Mouse (Mus musculus): Measurements from ENCODE around the gene Park7. TPM values are rescaled to one million over a fixed set of nuclear protein-coding genes. Genes with fewer than 3 reads are reported as not detected.

Park7 gene
- polyA plus RNA-seq, 1 experiment from 2014 or later, result 508 TPM

GRCm38 (mm10) chr4:150927789-150928188 is 13.6 kb upstream of the Park7 start:
- no peaks in the 10 kb centered on the region for H3K9me3 ChIP-seq
- no peak for DNase-seq (ENCODE audit: low spot score)
- no peak overlapping the region for H3K4me3 ChIP-seq
- no peaks in the 10 kb centered on the region for H3K27me3 ChIP-seq (replicated peaks; ENCODE audit: low read depth, poor library complexity, severe bottlenecking)
- H3K27ac ChIP-seq (replicated peaks), result no peak overlapping the region
- no peaks in the 10 kb centered on the region for H3K36me3 ChIP-seq (replicated peaks)
- 65% methylated on average over 10 of the region's 10 CpGs for WGBS
- peaks cover 9% of the 10 kb centered on the region for H3K4me1 ChIP-seq

GRCm38 (mm10) chr4:150926924-150927705 is 12.9 kb upstream of the Park7 start:
- H3K4me3 ChIP-seq, result no peak overlapping the region

GRCm38 (mm10) chr4:150925923-150926322 is 11.7 kb upstream of the Park7 start:
- Histone ChIP-seq H3K27me3 (replicated peaks; ENCODE audit: low read depth, poor library complexity, severe bottlenecking) (no peaks in the 10 kb centered on the region), H3K9me3 (no peaks in the 10 kb centered on the region), H3K4me3 (no peak overlapping the region), H3K4me1 (peaks cover 13% of the 10 kb centered on the region), H3K36me3 (replicated peaks) (no peaks in the 10 kb centered on the region), H3K27ac (replicated peaks) (no peak overlapping the region)
- WGBS, result 53% methylated on average over 5 of the region's 5 CpGs
- peak; percentile 56 for DNase-seq (ENCODE audit: low spot score)

More at GRCm38 (mm10) chr4:150926924-150927705, 12.9 kb upstream of the Park7 start:
- no peak overlapping the region for H3K27ac ChIP-seq (replicated peaks)
- H3K27me3 ChIP-seq (replicated peaks; ENCODE audit: low read depth, poor library complexity, severe bottlenecking), result no peaks in the 10 kb centered on the region
- 57% methylated on average over 14 of the region's 14 CpGs for WGBS
- H3K9me3 ChIP-seq, result no peaks in the 10 kb centered on the region
- H3K4me1 ChIP-seq, result peaks cover 9% of the 10 kb centered on the region
- peak; percentile 50 for DNase-seq (ENCODE audit: low spot score)
- no peaks in the 10 kb centered on the region for H3K36me3 ChIP-seq (replicated peaks)

GRCm38 (mm10) chr4:150924936-150925335 is 10.7 kb upstream of the Park7 start:
- Histone ChIP-seq H3K27ac (replicated peaks) (no peak overlapping the region), H3K9me3 (no peaks in the 10 kb centered on the region), H3K4me3 (no peak overlapping the region), H3K27me3 (replicated peaks; ENCODE audit: low read depth, poor library complexity, severe bottlenecking) (no peaks in the 10 kb centered on the region), H3K4me1 (peaks cover 18% of the 10 kb centered on the region), H3K36me3 (replicated peaks) (no peaks in the 10 kb centered on the region)
- 88% methylated on average over 6 of the region's 6 CpGs for WGBS
- DNase-seq (ENCODE audit: low spot score), result no peak

- 86% methylated on average over 13 of the region's 13 CpGs for WGBS
- Histone ChIP-seq H3K36me3 (replicated peaks) (no peaks in the 10 kb centered on the region), H3K4me1 (peaks cover 18% of the 10 kb centered on the region), H3K27ac (replicated peaks) (no peak overlapping the region), H3K27me3 (replicated peaks; ENCODE audit: low read depth, poor library complexity, severe bottlenecking) (no peaks in the 10 kb centered on the region), H3K9me3 (no peaks in the 10 kb centered on the region), H3K4me3 (no peak overlapping the region)
- DNase-seq (ENCODE audit: low spot score), result no peak
Measured at GRCm38 (mm10) chr4:150924308-150924707, 10.1 kb upstream of the Park7 start.

GRCm38 (mm10) chr4:150921206-150921605 is 7.0 kb upstream of the Park7 start:
- Histone ChIP-seq H3K36me3 (replicated peaks) (no peaks in the 10 kb centered on the region), H3K4me3 (no peak overlapping the region), H3K27ac (replicated peaks) (no peak overlapping the region), H3K9me3 (no peaks in the 10 kb centered on the region), H3K27me3 (replicated peaks; ENCODE audit: low read depth, poor library complexity, severe bottlenecking) (no peaks in the 10 kb centered on the region), H3K4me1 (peaks cover 9% of the 10 kb centered on the region; the same call in 1 of the 2 replicates)
- 80% methylated on average over 8 of the region's 8 CpGs for WGBS
- no peak for DNase-seq (ENCODE audit: low spot score)

- H3K27me3 ChIP-seq (replicated peaks; ENCODE audit: low read depth, poor library complexity, severe bottlenecking), result no peaks in the 10 kb centered on the region
- WGBS, result 71% methylated on average over 8 of the region's 8 CpGs
- no peak for DNase-seq (ENCODE audit: low spot score)
- no peaks in the 10 kb centered on the region for H3K36me3 ChIP-seq (replicated peaks)
- 0 out of 2 replicates have a peak overlapping the region, but pooled peaks have one; percentile 3 for H3K27ac ChIP-seq (replicated peaks)
- no peaks in the 10 kb centered on the region for H3K9me3 ChIP-seq
- no peak overlapping the region for H3K4me3 ChIP-seq
- peaks cover 33% of the 10 kb centered on the region for H3K4me1 ChIP-seq
Measured at GRCm38 (mm10) chr4:150917336-150918027, 3.2 kb upstream of the Park7 start.

GRCm38 (mm10) chr4:150915181-150915906 is 1.1 kb upstream of the Park7 start:
- H3K27me3 ChIP-seq (replicated peaks; ENCODE audit: low read depth, poor library complexity, severe bottlenecking), result no peaks in the 10 kb centered on the region
- H3K4me1 ChIP-seq, result peaks cover 24% of the 10 kb centered on the region
- H3K4me3 ChIP-seq, result peak overlapping the region; percentile 81
- no peaks in the 10 kb centered on the region for H3K36me3 ChIP-seq (replicated peaks)
- no peak for DNase-seq (ENCODE audit: low spot score)
- H3K27ac ChIP-seq (replicated peaks), result peak overlapping the region; percentile 93
- no peaks in the 10 kb centered on the region for H3K9me3 ChIP-seq
- WGBS, result 68% methylated on average over 10 of the region's 10 CpGs

GRCm38 (mm10) chr4:150913743-150914142 is 494 bp downstream of the Park7 start:
- H3K27ac ChIP-seq (replicated peaks), result peak overlapping the region; percentile 93
- H3K9me3 ChIP-seq, result no peaks in the 10 kb centered on the region
- 21% methylated on average over 12 of the region's 12 CpGs for WGBS
- peaks cover 31% of the 10 kb centered on the region for H3K4me1 ChIP-seq
- H3K4me3 ChIP-seq, result peak overlapping the region; percentile 81
- no peaks in the 10 kb centered on the region for H3K36me3 ChIP-seq (replicated peaks)
- H3K27me3 ChIP-seq (replicated peaks; ENCODE audit: low read depth, poor library complexity, severe bottlenecking), result no peaks in the 10 kb centered on the region
- no peak for DNase-seq (ENCODE audit: low spot score)

GRCm38 (mm10) chr4:150910164-150910951 is 3.9 kb downstream of the Park7 start:
- H3K4me1 ChIP-seq, result peaks cover 37% of the 10 kb centered on the region
- peak overlapping the region; percentile 94 for H3K27ac ChIP-seq (replicated peaks)
- peak overlapping the region; percentile 95 for H3K4me3 ChIP-seq
- 86% methylated on average over 19 of the region's 19 CpGs for WGBS
- H3K9me3 ChIP-seq, result no peaks in the 10 kb centered on the region
- peaks cover 31% of the 10 kb centered on the region for H3K36me3 ChIP-seq (replicated peaks)
- no peaks in the 10 kb centered on the region for H3K27me3 ChIP-seq (replicated peaks; ENCODE audit: low read depth, poor library complexity, severe bottlenecking)
- no peak for DNase-seq (ENCODE audit: low spot score)

GRCm38 (mm10) chr4:150909451-150910156 is 4.6 kb downstream of the Park7 start:
- peaks cover 31% of the 10 kb centered on the region for H3K4me1 ChIP-seq
- peak overlapping the region; percentile 95 for H3K4me3 ChIP-seq
- peak; percentile 100 for DNase-seq (ENCODE audit: low spot score)
- peaks cover 37% of the 10 kb centered on the region for H3K36me3 ChIP-seq (replicated peaks)
- H3K27me3 ChIP-seq (replicated peaks; ENCODE audit: low read depth, poor library complexity, severe bottlenecking), result no peaks in the 10 kb centered on the region
- no peaks in the 10 kb centered on the region for H3K9me3 ChIP-seq
- under 1% methylated on average over 56 of the region's 56 CpGs for whole genome bisulfite sequencing
- peak overlapping the region; percentile 94 for H3K27ac ChIP-seq (replicated peaks)

Data from embryonic facial prominence, embryonic 10.5 days (tissue).